Mouse (Mus musculus) forebrain, embryonic 13.5 days (tissue): ENCODE data around the gene Elovl2. TPM values are rescaled to one million over a fixed set of nuclear protein-coding genes. Genes with fewer than 3 reads are reported as not detected.

ENCODE experiments used
- polyA plus RNA-seq: library from polyadenylated mRNA; unstranded; fragments of >200 nt; fragmentation: Nextera tagmentation; extraction: Ambion mirVana; gene quantifications from 2 replicates; pipeline ENCODE4 v1.2.1, GENCODE M21; 2015

The Elovl2 gene
- polyA plus RNA-seq, 1 experiment from 2014 or later: 45.1 TPM

Other genes with a start within 250 kb of the Elovl2 start
- gene Pak1ip1, start 219.4 kb downstream of the Elovl2 start, polyA plus RNA-seq: 86.3 and 87.4 TPM in 2 replicates
- 132 and 144 TPM in 2 replicates for gene Tmem14c, start 204.1 kb downstream of the Elovl2 start, polyA plus RNA-seq
- 0.74 and 0.81 TPM in 2 replicates for gene Mak, start 140.7 kb downstream of the Elovl2 start, polyA plus RNA-seq
- gene Gcm2, start 109.4 kb downstream of the Elovl2 start, polyA plus RNA-seq: not detected in 2 replicates
- gene Sycp2l, start 106.1 kb downstream of the Elovl2 start, polyA plus RNA-seq: 0.08 TPM in 1 of 2 replicates, not detected in the other
- gene Smim13, start 29.4 kb upstream of the Elovl2 start, polyA plus RNA-seq: 14.6 and 15.6 TPM in 2 replicates
- not detected in 2 replicates for gene Gm17364, start 53.6 kb upstream of the Elovl2 start, polyA plus RNA-seq